Mouse (Mus musculus): Measurements from ENCODE around the gene Gm38655. TPM values are rescaled to one million over a fixed set of nuclear protein-coding genes. Genes with fewer than 3 reads are reported as not detected.

The Gm38655 gene
- polyA plus RNA-seq, 1 experiment from 2014 or later = not detected

- Histone ChIP-seq H3K27ac (replicated peaks) (no peak overlapping the region), H3K4me2 (replicated peaks) (no peak overlapping the region), H3K9ac (replicated peaks) (no peak overlapping the region), H3K36me3 (peaks cover 87% of the 10 kb centered on the region), H3K4me3 (no peak overlapping the region), H3K27me3 (no peaks in the 10 kb centered on the region), H3K4me1 (no peaks in the 10 kb centered on the region), H3K9me3 (no peaks in the 10 kb centered on the region)
- 92% methylated on average over 4 of the region's 4 CpGs for WGBS
- no peak for ATAC-seq (replicated peaks)
Observed at GRCm38 (mm10) chr17:25210006-25210405, 34.7 kb upstream of the Gm38655 start.

GRCm38 (mm10) chr17:25202401-25202800 lies 27.1 kb upstream of the Gm38655 start:
- Histone ChIP-seq H3K4me1 (no peaks in the 10 kb centered on the region), H3K9ac (replicated peaks) (no peak overlapping the region), H3K36me3 (peaks cover 67% of the 10 kb centered on the region), H3K27me3 (no peaks in the 10 kb centered on the region), H3K4me2 (replicated peaks) (no peak overlapping the region), H3K4me3 (no peak overlapping the region), H3K27ac (replicated peaks) (no peak overlapping the region), H3K9me3 (no peaks in the 10 kb centered on the region)
- 90% methylated on average over 4 of the region's 4 CpGs for WGBS
- ATAC-seq (replicated peaks) = no peak

GRCm38 (mm10) chr17:25189091-25189490 lies 13.8 kb upstream of the Gm38655 start:
- 5% methylated on average over 16 of the region's 16 CpGs for WGBS

GRCm38 (mm10) chr17:25188150-25189031 lies 13.1 kb upstream of the Gm38655 start, which contains the start of gene Unkl:
Gene Unkl (plus strand): TSS chr17:25188397.
- peaks cover 43% of the 10 kb centered on the region for H3K4me1 ChIP-seq
- 0 out of 2 replicates have a peak, but pooled peaks cover 6% of the 10 kb centered on the region for H3K36me3 ChIP-seq
- ATAC-seq (replicated peaks) = peak; percentile 41
- under 1% methylated on average over 100 of the region's 104 CpGs for WGBS
- H3K9ac ChIP-seq (replicated peaks) = peak within 1 kb of the TSS; percentile 92
- H3K27me3 ChIP-seq = no peaks in the 10 kb centered on the region
- H3K9me3 ChIP-seq = no peaks in the 10 kb centered on the region
- peak within 1 kb of the TSS; percentile 77 for H3K27ac ChIP-seq (replicated peaks)
- H3K4me2 ChIP-seq (replicated peaks) = peak within 1 kb of the TSS; percentile 89
- peak within 1 kb of the TSS; percentile 98 for H3K4me3 ChIP-seq

More at GRCm38 (mm10) chr17:25189091-25189490, 13.8 kb upstream of the Gm38655 start:
- Histone ChIP-seq H3K9me3 (no peaks in the 10 kb centered on the region), H3K36me3 (0 out of 2 replicates have a peak, but pooled peaks cover 10% of the 10 kb centered on the region), H3K4me3 (peak overlapping the region; percentile 98), H3K4me2 (replicated peaks) (peak overlapping the region; percentile 89), H3K9ac (replicated peaks) (peak overlapping the region; percentile 92), H3K4me1 (peaks cover 37% of the 10 kb centered on the region), H3K27me3 (no peaks in the 10 kb centered on the region), H3K27ac (replicated peaks) (no peak overlapping the region)
- ATAC-seq (replicated peaks) = no peak

- ATAC-seq (replicated peaks) = no peak
- no peaks in the 10 kb centered on the region for H3K9me3 ChIP-seq
- H3K27me3 ChIP-seq = no peaks in the 10 kb centered on the region
- peak overlapping the region; percentile 98 for H3K4me3 ChIP-seq
- 0 out of 2 replicates have a peak, but pooled peaks cover 6% of the 10 kb centered on the region for H3K36me3 ChIP-seq
- H3K27ac ChIP-seq (replicated peaks) = peak overlapping the region; percentile 77
- 6% methylated on average over 11 of the region's 11 CpGs for WGBS
- H3K4me1 ChIP-seq = peaks cover 46% of the 10 kb centered on the region
- peak overlapping the region; percentile 89 for H3K4me2 ChIP-seq (replicated peaks)
- H3K9ac ChIP-seq (replicated peaks) = peak overlapping the region; percentile 92
Observed at GRCm38 (mm10) chr17:25187784-25188149, 12.5 kb upstream of the Gm38655 start.

GRCm38 (mm10) chr17:25184961-25185360 lies 9.7 kb upstream of the Gm38655 start:
- Histone ChIP-seq H3K27me3 (peaks cover 6% of the 10 kb centered on the region; the same call in 1 of the 2 replicates), H3K9me3 (no peaks in the 10 kb centered on the region), H3K27ac (replicated peaks) (no peak overlapping the region; the same call in 1 of the 2 replicates), H3K4me3 (peak overlapping the region; percentile 92), H3K4me1 (peaks cover 40% of the 10 kb centered on the region), H3K36me3 (no peaks in the 10 kb centered on the region), H3K9ac (replicated peaks) (peak overlapping the region; percentile 74), H3K4me2 (replicated peaks) (peak overlapping the region; percentile 99)
- 9% methylated on average over 17 of the region's 17 CpGs for WGBS
- no peak; the same call in 1 of the 2 replicates for ATAC-seq (replicated peaks)

- ATAC-seq (replicated peaks) = peak; percentile 93
- Histone ChIP-seq H3K4me1 (peaks cover 32% of the 10 kb centered on the region), H3K4me2 (replicated peaks) (peak within 1 kb of the TSS; percentile 99), H3K9me3 (no peaks in the 10 kb centered on the region), H3K9ac (replicated peaks) (peak within 1 kb of the TSS; percentile 77), H3K36me3 (no peaks in the 10 kb centered on the region), H3K4me3 (peak within 1 kb of the TSS; percentile 92), H3K27ac (replicated peaks) (peak within 1 kb of the TSS; percentile 93), H3K27me3 (peaks cover 6% of the 10 kb centered on the region; the same call in 1 of the 2 replicates)
- under 1% methylated on average over 50 of the region's 50 CpGs for WGBS
Observed at GRCm38 (mm10) chr17:25184129-25184691, 8.9 kb upstream of the Gm38655 start, which contains the start of gene BC003965. Gene BC003965 (plus strand): TSS chr17:25184554.

GRCm38 (mm10) chr17:25183232-25183631 lies 8.0 kb upstream of the Gm38655 start:
- Histone ChIP-seq H3K27ac (replicated peaks) (no peak overlapping the region), H3K36me3 (no peaks in the 10 kb centered on the region), H3K9ac (replicated peaks) (no peak overlapping the region), H3K4me2 (replicated peaks) (peak overlapping the region; percentile 96), H3K4me1 (peaks cover 29% of the 10 kb centered on the region), H3K27me3 (peaks cover 6% of the 10 kb centered on the region; the same call in 1 of the 2 replicates), H3K9me3 (no peaks in the 10 kb centered on the region), H3K4me3 (peak overlapping the region; percentile 92)
- no peak for ATAC-seq (replicated peaks)

- no peak overlapping the region for H3K27ac ChIP-seq (replicated peaks)
- H3K9me3 ChIP-seq = no peaks in the 10 kb centered on the region
- H3K9ac ChIP-seq (replicated peaks) = no peak overlapping the region
- no peaks in the 10 kb centered on the region for H3K27me3 ChIP-seq
- no peak overlapping the region for H3K4me3 ChIP-seq
- no peak for ATAC-seq (replicated peaks)
- no peaks in the 10 kb centered on the region for H3K4me1 ChIP-seq
- 74% methylated on average over 3 of the region's 3 CpGs for WGBS
- no peaks in the 10 kb centered on the region for H3K36me3 ChIP-seq
- H3K4me2 ChIP-seq (replicated peaks) = no peak overlapping the region
Observed at GRCm38 (mm10) chr17:25172558-25172957, 2.7 kb downstream of the Gm38655 start.

- no peak for ATAC-seq (replicated peaks)
- no peaks in the 10 kb centered on the region for H3K27me3 ChIP-seq
Observed at GRCm38 (mm10) chr17:25169706-25170105, 5.6 kb downstream of the Gm38655 start.

GRCm38 (mm10) chr17:25165970-25166671 lies 9.2 kb downstream of the Gm38655 start:
- Histone ChIP-seq H3K4me2 (replicated peaks) (no peak overlapping the region), H3K27ac (replicated peaks) (no peak overlapping the region)
- WGBS = 77% methylated on average over 6 of the region's 6 CpGs

More at GRCm38 (mm10) chr17:25169706-25170105, 5.6 kb downstream of the Gm38655 start:
- Histone ChIP-seq H3K36me3 (no peaks in the 10 kb centered on the region), H3K4me3 (no peak overlapping the region), H3K9ac (replicated peaks) (no peak overlapping the region), H3K27ac (replicated peaks) (no peak overlapping the region), H3K9me3 (no peaks in the 10 kb centered on the region), H3K4me1 (no peaks in the 10 kb centered on the region), H3K4me2 (replicated peaks) (no peak overlapping the region)
- WGBS = 95% methylated on average over 2 of the region's 2 CpGs

More at GRCm38 (mm10) chr17:25165970-25166671, 9.2 kb downstream of the Gm38655 start:
- Histone ChIP-seq H3K4me1 (no peaks in the 10 kb centered on the region), H3K27me3 (no peaks in the 10 kb centered on the region), H3K9me3 (no peaks in the 10 kb centered on the region), H3K36me3 (peaks cover 3% of the 10 kb centered on the region; the same call in 1 of the 2 replicates), H3K4me3 (no peak overlapping the region), H3K9ac (replicated peaks) (no peak overlapping the region)
- no peak for ATAC-seq (replicated peaks)

Data from forebrain, embryonic 15.5 days (tissue).